Mouse (Mus musculus): ENCODE measurements around the gene Rhcg. TPM values are rescaled to one million over a fixed set of nuclear protein-coding genes. Genes with fewer than 3 reads are reported as not detected.

Rhcg gene
- polyA plus RNA-seq, 1 experiment from 2014 or later = 2.5 TPM

DNA sequence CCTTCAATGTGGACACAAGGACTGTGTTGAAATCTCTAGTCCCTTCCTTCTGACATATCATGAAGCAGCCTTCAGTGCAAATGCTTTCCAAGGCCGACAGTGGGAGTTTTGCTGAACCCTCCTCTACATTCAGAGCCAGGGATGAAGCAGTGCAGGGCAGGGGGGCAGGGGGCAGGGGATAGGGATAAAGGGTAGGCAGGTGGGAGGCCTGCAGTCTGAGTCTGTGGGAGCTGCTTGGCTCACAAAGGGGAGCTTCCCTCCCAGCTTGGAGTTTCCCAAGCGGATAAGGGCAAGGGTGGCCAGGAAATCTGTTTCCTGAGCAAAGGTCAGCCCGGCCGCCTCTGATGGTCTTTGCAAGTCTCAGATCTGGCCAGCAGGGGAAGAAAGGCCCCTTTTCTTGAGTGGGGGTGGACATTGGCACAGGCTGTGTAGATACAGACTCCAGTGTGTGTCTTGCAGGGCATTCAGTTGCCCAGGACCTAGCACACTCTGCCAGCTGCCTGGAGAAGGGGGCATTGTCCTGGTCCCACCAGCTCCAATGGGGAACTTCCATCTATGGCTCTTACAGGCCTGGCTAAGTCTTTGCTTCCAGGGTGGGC is 48.4 kb downstream of the Rhcg start:
- no peak overlapping the region for H3K4me3 ChIP-seq (replicated peaks)
- no peaks in the 10 kb centered on the region for H3K9me3 ChIP-seq
- H3K27ac ChIP-seq = no peak overlapping the region; the same call in 1 of the 2 replicates
- H3K4me1 ChIP-seq (replicated peaks) = peaks cover 22% of the 10 kb centered on the region
- no peak overlapping the region for H3K9ac ChIP-seq (replicated peaks)
- ATAC-seq = no peak; the same call in 1 of the 2 replicates
- 47% methylated on average over 4 of the region's 4 CpGs for WGBS
- no peak overlapping the region for H3K4me2 ChIP-seq (replicated peaks)
- H3K27me3 ChIP-seq = peaks cover 42% of the 10 kb centered on the region
- H3K36me3 ChIP-seq = no peaks in the 10 kb centered on the region

DNA sequence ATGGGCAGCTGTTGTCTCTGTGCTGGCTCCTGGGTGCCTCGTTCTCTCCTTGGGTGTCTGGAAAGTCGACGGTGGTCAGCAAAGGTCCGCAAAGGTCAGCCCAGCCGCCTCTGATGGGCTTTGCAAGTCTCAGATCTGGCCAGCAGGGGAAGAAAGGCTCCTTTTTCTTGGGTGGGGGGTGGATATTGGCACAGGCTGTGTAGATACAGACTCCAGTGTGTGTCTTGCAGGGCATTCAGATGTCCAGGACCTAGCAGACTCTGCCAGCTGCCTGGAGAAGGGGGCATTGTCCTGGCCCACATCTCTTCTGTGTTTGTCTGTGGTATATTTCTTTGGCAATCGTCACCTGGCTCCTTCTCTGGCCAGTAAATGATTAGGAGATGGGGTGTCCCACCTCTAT is 49.2 kb downstream of the Rhcg start:
- Histone ChIP-seq H3K4me3 (replicated peaks) (no peak overlapping the region), H3K4me1 (replicated peaks) (peaks cover 18% of the 10 kb centered on the region), H3K36me3 (no peaks in the 10 kb centered on the region), H3K27me3 (peaks cover 41% of the 10 kb centered on the region), H3K9ac (replicated peaks) (no peak overlapping the region), H3K27ac (0 out of 2 replicates have a peak overlapping the region, but pooled peaks have one; percentile 44), H3K4me2 (replicated peaks) (no peak overlapping the region), H3K9me3 (no peaks in the 10 kb centered on the region)
- 64% methylated on average over 6 of the region's 6 CpGs for WGBS
- no peak for ATAC-seq

DNA sequence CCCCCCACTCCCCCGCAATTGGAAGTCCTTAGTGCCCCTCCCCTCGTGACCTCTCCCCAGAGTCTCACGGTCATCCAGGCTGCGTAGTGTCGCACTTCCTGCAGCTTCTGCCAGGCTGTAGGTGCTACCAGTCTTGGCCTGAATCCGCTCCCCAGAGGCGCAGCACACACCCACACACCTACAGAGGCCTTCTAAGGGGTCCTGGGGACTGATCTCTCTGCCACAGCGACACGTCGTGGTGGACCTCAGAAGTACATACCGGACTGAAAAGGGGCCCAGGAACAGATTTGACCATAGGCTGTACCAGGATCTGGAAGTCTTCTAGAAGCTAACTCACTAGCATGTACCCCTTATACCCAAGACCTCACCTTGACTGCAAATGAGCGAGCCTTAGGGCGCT is 53.8 kb downstream of the Rhcg start:
- no peak for ATAC-seq
- Histone ChIP-seq H3K4me3 (replicated peaks) (no peak overlapping the region), H3K9ac (replicated peaks) (no peak overlapping the region), H3K27ac (no peak overlapping the region), H3K4me1 (replicated peaks) (no peaks in the 10 kb centered on the region), H3K4me2 (replicated peaks) (no peak overlapping the region), H3K9me3 (no peaks in the 10 kb centered on the region), H3K27me3 (peaks cover 51% of the 10 kb centered on the region), H3K36me3 (no peaks in the 10 kb centered on the region)
- 26% methylated on average over 13 of the region's 13 CpGs for WGBS

DNA sequence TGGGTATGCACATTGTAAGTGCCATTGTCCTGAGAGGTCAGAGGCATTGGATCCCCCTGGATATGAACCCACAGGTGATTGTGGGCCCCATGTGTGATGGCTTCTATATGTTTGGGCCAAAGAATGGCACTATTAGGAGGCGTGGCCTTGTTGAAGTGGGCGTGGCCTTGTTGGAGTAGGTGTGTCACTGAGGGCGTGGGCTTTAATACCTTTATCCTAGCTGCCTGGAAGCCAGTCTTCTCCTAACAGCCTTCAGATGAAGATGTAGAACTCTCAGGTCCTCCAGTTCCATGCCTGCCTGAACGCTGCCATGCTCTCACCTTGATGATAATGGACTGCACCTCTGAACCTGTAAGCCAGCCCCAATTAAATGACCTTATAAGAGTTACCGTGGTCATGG is 55.1 kb downstream of the Rhcg start:
- Histone ChIP-seq H3K4me1 (replicated peaks) (peaks cover 9% of the 10 kb centered on the region), H3K4me2 (replicated peaks) (no peak overlapping the region), H3K27me3 (peaks cover 59% of the 10 kb centered on the region), H3K9ac (replicated peaks) (no peak overlapping the region), H3K4me3 (replicated peaks) (no peak overlapping the region), H3K36me3 (no peaks in the 10 kb centered on the region), H3K27ac (no peak overlapping the region), H3K9me3 (no peaks in the 10 kb centered on the region)
- ATAC-seq = no peak
- WGBS = 50% methylated on average over 5 of the region's 5 CpGs

DNA sequence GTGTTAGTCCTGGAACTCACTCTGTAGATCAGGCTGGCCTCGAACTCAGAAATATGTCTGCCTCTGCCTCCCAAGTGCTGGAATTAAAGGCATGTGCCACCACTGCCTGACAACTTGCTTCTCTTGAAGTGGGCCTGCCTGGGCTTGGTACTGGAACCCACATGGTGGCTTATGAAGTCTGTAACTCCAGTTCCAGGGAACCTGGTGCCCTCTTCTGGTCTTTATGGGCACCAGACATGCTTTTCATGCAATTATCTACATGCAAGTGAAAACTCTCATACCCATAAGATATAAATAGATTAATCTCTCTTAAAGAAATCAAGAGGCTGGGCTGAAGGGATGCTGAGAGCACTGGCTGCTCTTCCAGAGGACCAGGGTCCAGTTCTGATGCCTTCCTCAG is 58.8 kb downstream of the Rhcg start:
- no peak for ATAC-seq
- peaks cover 80% of the 10 kb centered on the region for H3K27me3 ChIP-seq
- H3K4me1 ChIP-seq (replicated peaks) = peaks cover 20% of the 10 kb centered on the region

DNA sequence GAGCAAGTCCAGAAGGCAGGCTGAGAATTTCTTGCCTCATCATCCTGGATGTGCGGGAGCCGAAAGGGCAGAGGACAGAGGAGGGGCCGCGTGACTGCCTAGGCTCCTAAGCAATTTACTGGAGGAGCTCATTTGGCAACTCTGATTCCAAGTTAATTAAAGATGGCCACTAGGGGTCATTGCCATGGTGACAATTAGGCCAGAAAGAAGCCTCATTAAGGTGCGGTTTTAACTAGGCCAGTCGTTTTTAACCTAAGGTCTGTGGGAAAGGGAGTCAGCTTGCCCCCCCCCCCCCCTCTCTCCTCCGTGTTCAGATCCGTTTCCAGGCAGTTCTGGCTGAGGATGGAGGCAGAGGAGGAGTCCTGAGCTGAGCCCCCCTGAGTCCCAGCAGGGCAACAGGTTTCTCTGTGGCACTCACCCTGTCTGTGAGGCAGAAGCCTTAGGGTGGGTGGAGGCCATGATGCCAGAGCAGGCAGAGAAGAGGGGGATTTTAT is 59.7 kb downstream of the Rhcg start:
- H3K9ac ChIP-seq (replicated peaks) = no peak overlapping the region

More for the DNA sequence above, 58.8 kb downstream of the Rhcg start:
- no peak overlapping the region for H3K9ac ChIP-seq (replicated peaks)
- H3K4me2 ChIP-seq (replicated peaks) = no peak overlapping the region
- no peak overlapping the region for H3K27ac ChIP-seq
- no peak overlapping the region for H3K4me3 ChIP-seq (replicated peaks)
- no peaks in the 10 kb centered on the region for H3K9me3 ChIP-seq
- no peaks in the 10 kb centered on the region for H3K36me3 ChIP-seq
- WGBS = 73% methylated on average over 1 of the region's 1 CpGs

DNA sequence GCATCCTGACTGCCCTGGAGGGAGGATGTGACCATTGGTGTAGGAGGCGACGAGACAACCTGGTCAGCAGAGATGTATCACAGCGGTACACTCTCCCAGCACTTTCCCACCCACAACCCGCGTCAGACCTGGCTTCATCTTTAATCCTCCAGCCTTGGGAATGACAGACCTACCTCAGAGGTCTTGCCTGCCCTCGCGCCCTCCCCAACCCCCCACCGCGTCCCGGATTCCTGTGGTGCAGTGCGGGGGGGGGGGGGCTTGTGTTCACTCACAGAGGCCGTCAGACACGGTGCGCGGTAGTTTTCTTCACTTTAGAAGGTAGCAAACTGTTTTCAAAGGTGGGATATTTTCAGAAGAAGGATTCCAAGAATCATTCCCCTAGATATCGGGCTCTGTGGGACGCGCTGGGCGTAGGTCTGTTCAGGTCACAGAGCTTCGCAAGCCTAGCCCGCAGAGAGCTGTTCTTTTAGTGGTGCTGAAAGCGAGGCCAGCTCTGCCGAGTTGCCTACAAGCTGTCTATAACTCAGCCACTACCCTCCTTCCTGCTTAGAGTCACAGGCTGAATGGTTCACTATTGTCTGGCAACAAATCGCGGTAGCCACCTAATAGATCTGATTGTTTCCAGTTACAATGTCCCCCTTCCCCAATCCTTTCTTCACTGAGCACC is 62.0 kb downstream of the Rhcg start:
- WGBS = 8% methylated on average over 25 of the region's 25 CpGs
- no peak overlapping the region for H3K9ac ChIP-seq (replicated peaks)
- no peak overlapping the region for H3K4me2 ChIP-seq (replicated peaks)

More for the DNA sequence above, 59.7 kb downstream of the Rhcg start:
- WGBS = 7% methylated on average over 8 of the region's 8 CpGs
- H3K27me3 ChIP-seq = peaks cover 87% of the 10 kb centered on the region
- H3K4me2 ChIP-seq (replicated peaks) = no peak overlapping the region
- no peaks in the 10 kb centered on the region for H3K9me3 ChIP-seq
- H3K36me3 ChIP-seq = no peaks in the 10 kb centered on the region
- peak; percentile 61 for ATAC-seq
- 0 out of 2 replicates have a peak overlapping the region, but pooled peaks have one; percentile 14 for H3K27ac ChIP-seq
- H3K4me1 ChIP-seq (replicated peaks) = peaks cover 24% of the 10 kb centered on the region
- no peak overlapping the region for H3K4me3 ChIP-seq (replicated peaks)

DNA sequence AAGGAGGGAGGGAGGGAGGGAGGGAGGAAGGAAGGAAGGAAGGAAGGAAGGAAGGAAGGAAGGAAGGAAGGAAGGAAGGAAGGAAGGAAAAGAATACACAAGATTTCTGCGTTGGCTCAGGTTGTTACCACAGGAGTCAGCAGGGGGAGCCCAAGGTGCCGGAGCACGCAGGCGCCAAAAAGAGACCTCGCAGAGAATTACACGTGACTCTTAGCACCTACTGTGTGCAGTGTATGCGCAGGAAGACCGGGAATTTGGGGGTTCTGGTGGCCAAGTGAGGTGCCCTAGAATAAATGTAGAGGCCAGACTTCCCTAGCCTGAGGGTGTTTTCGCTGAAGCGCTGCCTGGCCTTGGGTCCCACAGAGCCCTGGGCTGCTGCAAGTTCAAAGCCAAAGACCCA is 64.8 kb downstream of the Rhcg start:
- H3K4me2 ChIP-seq (replicated peaks) = no peak overlapping the region
- H3K27me3 ChIP-seq = peaks cover 87% of the 10 kb centered on the region
- H3K9me3 ChIP-seq = no peaks in the 10 kb centered on the region

More for the DNA sequence above, 62.0 kb downstream of the Rhcg start:
- peaks cover 85% of the 10 kb centered on the region for H3K27me3 ChIP-seq
- H3K4me1 ChIP-seq (replicated peaks) = peaks cover 24% of the 10 kb centered on the region
- H3K4me3 ChIP-seq (replicated peaks) = no peak overlapping the region
- no peak for ATAC-seq
- no peaks in the 10 kb centered on the region for H3K36me3 ChIP-seq
- H3K27ac ChIP-seq = no peak overlapping the region
- no peaks in the 10 kb centered on the region for H3K9me3 ChIP-seq

DNA sequence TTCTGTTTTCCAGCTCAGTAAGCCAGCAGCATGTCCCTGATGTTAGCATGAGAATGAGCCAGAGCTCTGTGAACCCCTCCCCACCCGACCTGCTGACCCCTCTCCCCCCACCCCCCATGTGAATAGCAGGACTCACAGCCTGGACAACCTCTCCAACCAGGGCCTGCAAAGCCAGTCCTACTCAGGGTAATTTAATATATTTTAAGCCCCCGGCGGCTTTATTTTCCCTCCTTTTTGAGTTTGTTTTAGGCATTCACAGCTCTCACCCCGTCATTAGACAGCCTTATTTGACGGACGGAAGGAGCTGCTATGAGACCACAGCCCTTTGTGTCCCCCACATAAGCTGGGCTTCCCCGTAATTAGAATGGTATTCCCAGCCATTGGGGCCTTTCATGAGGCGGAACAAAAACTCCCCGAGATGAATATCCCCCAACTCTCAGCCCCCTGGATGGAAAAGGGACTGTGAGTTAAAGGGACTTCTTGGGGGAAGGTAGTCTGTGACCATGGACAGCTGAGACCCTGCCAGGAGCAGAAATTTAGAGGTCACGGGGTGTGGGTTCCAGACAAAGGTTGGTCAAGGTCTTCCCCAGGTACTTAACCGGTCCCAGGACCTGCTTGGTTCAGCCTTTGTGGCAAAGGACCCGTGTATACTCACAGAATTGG is 68.4 kb downstream of the Rhcg start:
- Histone ChIP-seq H3K9ac (replicated peaks) (peak overlapping the region; percentile 32; the same call in 1 of the 2 replicates), H3K27me3 (peaks cover 81% of the 10 kb centered on the region), H3K9me3 (no peaks in the 10 kb centered on the region), H3K36me3 (no peaks in the 10 kb centered on the region), H3K4me1 (replicated peaks) (peaks cover 54% of the 10 kb centered on the region), H3K4me2 (replicated peaks) (0 out of 2 replicates have a peak overlapping the region, but pooled peaks have one; percentile 9), H3K27ac (peak overlapping the region; percentile 74), H3K4me3 (replicated peaks) (no peak overlapping the region)
- 9% methylated on average over 12 of the region's 12 CpGs for WGBS
- peak; percentile 16; the same call in 1 of the 2 replicates for ATAC-seq

More for the DNA sequence above, 64.8 kb downstream of the Rhcg start:
- Histone ChIP-seq H3K4me1 (replicated peaks) (peaks cover 42% of the 10 kb centered on the region), H3K4me3 (replicated peaks) (no peak overlapping the region), H3K9ac (replicated peaks) (no peak overlapping the region), H3K36me3 (no peaks in the 10 kb centered on the region), H3K27ac (no peak overlapping the region)
- ATAC-seq = no peak; the same call in 1 of the 2 replicates
- 5% methylated on average over 10 of the region's 10 CpGs for WGBS

DNA sequence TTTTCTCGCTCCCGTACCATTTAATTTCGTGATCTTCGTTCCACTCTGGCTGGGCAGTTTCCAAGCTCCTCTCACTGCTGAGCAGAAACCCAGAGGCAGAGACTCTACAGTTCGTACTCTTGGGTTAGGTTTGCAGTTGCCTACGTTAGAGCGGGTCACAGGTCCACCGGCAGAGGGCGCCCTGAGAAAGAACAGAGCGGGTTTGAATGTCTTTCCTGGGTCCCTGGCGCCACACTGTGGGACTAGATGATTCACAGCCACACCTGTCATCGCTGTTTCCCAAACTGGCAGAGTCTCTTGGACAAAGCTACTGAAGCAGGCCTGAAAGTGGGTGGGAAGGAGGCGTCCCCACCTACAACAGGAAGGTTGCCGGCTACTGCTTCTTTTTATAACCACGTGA is 70.4 kb downstream of the Rhcg start:
- H3K4me2 ChIP-seq (replicated peaks) = no peak overlapping the region
- H3K27me3 ChIP-seq = peaks cover 81% of the 10 kb centered on the region
- 2% methylated on average over 15 of the region's 15 CpGs for WGBS
- no peak overlapping the region for H3K4me3 ChIP-seq (replicated peaks)
- ATAC-seq = peak; percentile 76
- no peak overlapping the region for H3K9ac ChIP-seq (replicated peaks)
- no peaks in the 10 kb centered on the region for H3K9me3 ChIP-seq
- H3K27ac ChIP-seq = peak overlapping the region; percentile 62
- no peaks in the 10 kb centered on the region for H3K36me3 ChIP-seq
- peaks cover 69% of the 10 kb centered on the region for H3K4me1 ChIP-seq (replicated peaks)

DNA sequence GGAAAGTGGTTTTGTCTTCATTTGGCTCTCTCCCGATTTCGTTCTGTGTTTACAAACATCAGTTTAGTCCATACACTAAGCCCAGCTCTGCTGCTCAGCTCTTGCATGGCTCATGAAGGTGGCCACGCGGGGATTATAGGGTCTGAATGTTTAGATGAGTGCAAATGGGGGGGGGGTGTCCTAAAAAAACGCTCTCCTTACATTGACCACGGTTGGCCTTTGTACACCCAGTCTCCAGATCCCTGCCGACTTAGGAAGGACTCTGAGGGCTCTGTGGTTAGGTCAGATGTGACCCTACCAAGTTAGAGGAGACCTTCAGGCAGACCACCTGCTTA is 72.4 kb downstream of the Rhcg start:
- H3K9me3 ChIP-seq = no peaks in the 10 kb centered on the region
- no peak for ATAC-seq
- no peak overlapping the region for H3K4me3 ChIP-seq (replicated peaks)
- peaks cover 87% of the 10 kb centered on the region for H3K27me3 ChIP-seq
- peaks cover 71% of the 10 kb centered on the region for H3K4me1 ChIP-seq (replicated peaks)
- H3K27ac ChIP-seq = peak overlapping the region; percentile 92
- WGBS = 6% methylated on average over 7 of the region's 7 CpGs
- H3K9ac ChIP-seq (replicated peaks) = peak overlapping the region; percentile 60
- H3K4me2 ChIP-seq (replicated peaks) = peak overlapping the region; percentile 62; the same call in 1 of the 2 replicates
- no peaks in the 10 kb centered on the region for H3K36me3 ChIP-seq

All from midbrain, embryonic 13.5 days (tissue).